Mouse (Mus musculus) limb, embryonic 10.5 days (tissue): ENCODE measurements around the gene Ccdc163. TPM values are rescaled to one million over a fixed set of nuclear protein-coding genes. Genes with fewer than 3 reads are reported as not detected.

Experiments used
- DNase-seq: peaks from one replicate; pipeline ENCODE4 v3.0.0-alpha.2; 2017; ENCODE audit warnings: low spot score
- H3K27ac ChIP-seq: fragments of 300-500 bp; sonication (generic); 2 replicates; pipeline ENCODE4 v1.5.1; 2016; ENCODE audit warnings: mild to moderate bottlenecking
- H3K27me3 ChIP-seq: fragments of 300-500 bp; sonication (generic); 2 replicates; pipeline ENCODE4 v1.6.1; 2016; ENCODE audit warnings: low read depth, mild to moderate bottlenecking; ENCODE audit not compliant: poor library complexity, severe bottlenecking
- H3K36me3 ChIP-seq: fragments of 300-500 bp; sonication (generic); 2 replicates; pipeline ENCODE4 v1.6.1; 2016; ENCODE audit warnings: mild to moderate bottlenecking, moderate library complexity
- H3K4me1 ChIP-seq: fragments of 300-500 bp; sonication (generic); 2 replicates; pipeline ENCODE4 v1.6.1; 2016
- H3K4me3 ChIP-seq: fragments of 300-500 bp; sonication (generic); 2 replicates; pipeline ENCODE4 v1.5.1; 2016; ENCODE audit warnings: mild to moderate bottlenecking, moderate library complexity
- H3K9me3 ChIP-seq: fragments of 300-500 bp; sonication (generic); replicated peaks from 2 replicates; pipeline ENCODE4 v1.6.1; 2016; ENCODE audit warnings: mild to moderate bottlenecking
- WGBS: fragments of 180-500 bp; shearing (Covaris S2); methylation state at CpG from one replicate; pipeline ENCODE4 v1.1.7; 2016; 5-methylcytosine and 5-hydroxymethylcytosine counted together
- polyA plus RNA-seq: library from polyadenylated mRNA; unstranded; fragments of >200 nt; fragmentation: Nextera tagmentation; extraction: Ambion mirVana; gene quantifications from 2 replicates; pipeline ENCODE4 v1.2.1, GENCODE M21; 2016

Gene Ccdc163
- polyA plus RNA-seq, 1 experiment from 2014 or later, result 36.3 TPM

DNA sequence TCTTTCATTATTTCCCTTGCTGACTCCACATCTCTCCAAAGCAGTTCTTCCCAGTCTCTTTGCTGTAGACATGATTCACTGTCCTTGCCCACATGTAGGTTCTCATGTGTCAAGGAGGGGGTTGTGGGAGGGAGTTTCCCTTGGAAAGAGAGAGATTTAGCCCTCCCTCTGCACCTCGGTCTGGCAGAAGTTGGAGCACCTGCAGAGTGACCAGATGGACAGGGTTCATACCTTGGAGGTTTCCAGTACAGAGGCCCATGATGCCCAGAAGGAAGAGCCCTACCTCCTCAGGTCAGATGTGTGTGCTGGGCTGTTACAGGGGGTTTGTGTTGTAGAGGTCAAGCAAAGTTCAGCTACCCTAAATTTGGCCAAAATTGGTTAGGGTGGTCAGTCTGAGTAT lies 4.2 kb downstream of the Ccdc163 start:
- Histone ChIP-seq H3K9me3 (no peaks in the 10 kb centered on the region), H3K4me1 (peaks cover 11% of the 10 kb centered on the region), H3K27me3 (no peaks in the 10 kb centered on the region), H3K4me3 (no peak overlapping the region), H3K36me3 (peaks cover 33% of the 10 kb centered on the region), H3K27ac (no peak overlapping the region)
- no peak for DNase-seq
- 79% methylated on average over 1 of the region's 1 CpGs for WGBS

DNA sequence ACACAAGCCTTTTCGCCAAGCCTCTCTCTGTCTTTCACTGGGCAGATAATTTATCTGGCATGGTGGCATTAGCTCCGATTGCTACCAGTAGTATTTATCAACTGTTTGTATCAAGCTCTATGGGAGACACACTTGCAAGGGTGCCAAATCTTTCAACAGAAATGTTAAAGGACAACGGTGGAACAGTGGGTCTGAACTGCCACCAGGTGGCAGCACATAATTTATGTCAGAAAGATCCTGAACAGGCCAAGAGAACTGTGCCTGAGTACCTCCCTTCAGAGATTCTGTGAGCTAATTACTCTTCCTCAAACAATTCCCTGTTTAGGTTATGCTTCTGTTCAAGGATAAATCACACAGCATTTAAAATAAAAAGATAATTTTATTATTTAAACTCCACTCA lies 11.1 kb downstream of the Ccdc163 start:
- Histone ChIP-seq H3K4me1 (peaks cover 23% of the 10 kb centered on the region), H3K36me3 (peaks cover 20% of the 10 kb centered on the region), H3K27me3 (no peaks in the 10 kb centered on the region), H3K4me3 (no peak overlapping the region), H3K27ac (no peak overlapping the region), H3K9me3 (no peaks in the 10 kb centered on the region)
- 24% methylated on average over 3 of the region's 3 CpGs for WGBS
- peak; percentile 71 for DNase-seq

DNA sequence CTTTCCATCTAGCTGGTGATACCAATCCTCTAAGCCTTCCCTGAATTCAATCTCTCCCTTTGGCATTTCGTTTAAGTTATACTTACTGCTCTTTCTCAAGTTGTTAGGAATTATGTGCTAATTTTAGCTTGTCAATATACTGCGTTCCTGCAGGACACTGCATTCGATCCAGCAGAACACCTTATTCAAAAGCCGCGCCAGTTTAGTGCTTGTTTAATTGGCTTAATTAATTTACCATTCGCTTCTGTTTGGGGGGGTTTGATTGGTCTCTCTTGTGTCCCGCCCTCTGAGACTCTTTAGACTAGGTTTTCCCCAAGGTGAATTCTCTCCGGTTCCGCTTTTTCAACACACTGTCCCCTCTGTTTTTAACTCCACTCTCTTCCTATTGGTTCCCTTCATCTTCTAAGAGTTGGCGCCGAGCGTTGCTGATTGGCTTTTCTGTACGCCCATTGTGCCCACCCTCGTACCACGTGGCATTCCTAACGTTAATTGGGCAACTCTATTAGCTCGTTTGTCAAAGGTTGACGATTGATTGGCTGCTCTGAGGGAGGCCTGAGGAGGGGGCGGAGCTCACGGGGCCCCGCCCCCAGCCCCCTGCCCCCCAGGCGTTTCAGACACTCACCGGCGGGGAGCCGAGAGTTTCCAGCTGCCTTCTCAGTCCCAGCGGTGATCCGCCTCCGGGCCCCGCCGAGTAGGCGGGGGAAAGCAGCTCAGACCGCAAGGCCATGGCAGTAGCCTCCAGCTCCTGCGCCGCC lies 12.2 kb downstream of the Ccdc163 start, which contains the start of gene Tesk2:
TSS of gene Tesk2 (plus strand) at position 606 of the 755 bp plus-strand sequence.
- Histone ChIP-seq H3K27ac (peak within 1 kb of the TSS; percentile 91), H3K27me3 (no peaks in the 10 kb centered on the region), H3K4me1 (peaks cover 23% of the 10 kb centered on the region), H3K36me3 (peaks cover 10% of the 10 kb centered on the region), H3K9me3 (no peaks in the 10 kb centered on the region), H3K4me3 (peak within 1 kb of the TSS; percentile 87)
- under 1% methylated on average over 34 of the region's 34 CpGs for WGBS
- DNase-seq, result peak; percentile 92

DNA sequence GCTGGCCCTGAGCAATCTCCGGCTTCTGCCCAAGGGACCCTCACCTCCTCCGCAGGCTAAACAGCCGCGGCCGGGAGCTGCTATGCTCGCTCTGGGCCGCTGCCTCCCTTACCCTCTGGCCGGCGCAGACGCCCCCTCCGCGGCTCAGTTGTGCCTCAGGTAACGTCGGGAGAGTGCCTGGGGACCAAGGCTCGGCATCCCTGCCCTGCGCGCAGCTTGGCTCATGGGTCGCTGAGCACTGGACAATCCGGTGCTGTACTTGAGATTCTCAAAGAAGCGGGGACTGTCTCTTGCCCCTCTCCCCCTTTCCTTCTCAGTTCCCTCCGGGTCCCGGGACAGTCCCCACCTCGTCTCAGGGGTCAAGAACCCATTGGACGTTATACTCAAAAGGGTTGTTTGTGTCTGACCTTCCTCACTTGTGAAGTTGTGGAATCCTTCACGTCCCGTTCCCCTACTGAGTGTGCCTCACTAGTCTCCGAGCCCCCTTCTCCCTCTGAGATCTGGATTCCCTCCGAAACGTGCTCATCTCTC lies 12.9 kb downstream of the Ccdc163 start:
- Histone ChIP-seq H3K9me3 (no peaks in the 10 kb centered on the region), H3K36me3 (peaks cover 4% of the 10 kb centered on the region), H3K27ac (peak overlapping the region; percentile 91), H3K4me1 (peaks cover 23% of the 10 kb centered on the region), H3K4me3 (peak overlapping the region; percentile 87), H3K27me3 (no peaks in the 10 kb centered on the region)
- DNase-seq, result no peak
- WGBS, result under 1% methylated on average over 29 of the region's 29 CpGs

DNA sequence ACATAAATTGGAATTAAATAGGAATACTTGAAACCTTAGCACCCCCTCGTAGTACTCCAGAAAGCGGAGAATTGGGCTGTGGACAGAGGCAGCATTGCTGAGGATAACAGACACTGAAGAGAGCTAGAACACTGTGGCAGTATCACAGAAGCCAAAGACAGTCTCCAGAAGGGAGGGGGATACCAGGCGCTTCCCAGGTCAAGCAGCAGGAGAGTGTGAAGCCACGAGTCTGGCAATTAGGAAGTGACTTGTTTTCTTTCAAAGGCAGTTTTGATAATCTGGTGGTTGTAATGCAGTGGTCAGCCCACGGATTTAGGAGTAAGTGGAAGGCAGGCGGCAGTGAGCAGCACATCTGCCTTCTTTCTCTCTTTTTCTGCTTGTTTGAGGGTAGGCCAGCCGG lies 13.9 kb downstream of the Ccdc163 start:
- H3K4me3 ChIP-seq, result no peak overlapping the region
- WGBS, result 27% methylated on average over 7 of the region's 7 CpGs
- no peaks in the 10 kb centered on the region for H3K36me3 ChIP-seq
- H3K9me3 ChIP-seq, result no peaks in the 10 kb centered on the region
- peaks cover 23% of the 10 kb centered on the region for H3K4me1 ChIP-seq
- DNase-seq, result no peak
- H3K27me3 ChIP-seq, result no peaks in the 10 kb centered on the region
- H3K27ac ChIP-seq, result no peak overlapping the region

DNA sequence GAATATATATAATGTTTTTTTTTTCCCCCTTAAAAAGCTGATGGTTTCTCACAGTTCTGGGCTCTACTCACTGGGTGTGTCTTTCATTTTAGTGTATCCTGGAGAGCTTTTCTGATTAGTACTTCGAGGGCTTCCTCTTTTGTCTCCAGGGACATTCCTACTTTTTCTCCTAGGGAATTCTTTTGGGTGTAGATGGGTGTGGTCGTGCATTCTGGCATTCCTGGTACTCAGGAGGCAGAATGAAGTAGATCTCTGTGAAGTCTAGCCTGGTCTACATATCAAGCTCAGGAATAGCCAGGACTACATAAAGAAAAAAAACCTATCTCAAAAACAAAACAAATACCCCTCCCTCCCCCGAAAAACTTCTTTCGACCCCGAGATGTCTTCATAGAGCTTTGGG lies 17.1 kb downstream of the Ccdc163 start:
- Histone ChIP-seq H3K27me3 (no peaks in the 10 kb centered on the region), H3K4me3 (no peak overlapping the region), H3K9me3 (no peaks in the 10 kb centered on the region), H3K27ac (no peak overlapping the region), H3K4me1 (peaks cover 15% of the 10 kb centered on the region), H3K36me3 (no peaks in the 10 kb centered on the region)
- no peak for DNase-seq
- WGBS, result 90% methylated on average over 5 of the region's 5 CpGs

DNA sequence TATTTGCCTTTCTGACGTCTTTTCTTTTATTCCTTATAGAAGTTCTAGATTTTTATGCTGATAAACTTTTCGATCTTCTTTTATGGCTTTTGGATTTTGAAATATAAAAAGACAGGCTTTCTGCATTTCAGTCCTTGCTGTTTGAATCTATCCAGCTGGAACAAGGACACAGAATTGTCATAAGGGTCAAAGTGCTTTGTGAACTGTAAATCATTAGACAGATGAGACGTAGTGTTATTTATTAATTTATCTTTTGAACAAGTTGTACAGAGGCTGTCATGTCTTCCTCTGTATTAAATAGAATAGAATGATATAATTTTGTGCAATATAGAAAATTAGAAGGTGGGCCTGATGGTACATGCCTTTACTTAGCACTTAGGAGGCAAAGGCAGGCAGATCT lies 19.1 kb downstream of the Ccdc163 start:
- no peak for DNase-seq
- H3K36me3 ChIP-seq, result no peaks in the 10 kb centered on the region
- H3K4me3 ChIP-seq, result no peak overlapping the region
- no peaks in the 10 kb centered on the region for H3K9me3 ChIP-seq
- no peak overlapping the region for H3K27ac ChIP-seq
- 86% methylated on average over 3 of the region's 3 CpGs for WGBS
- no peaks in the 10 kb centered on the region for H3K27me3 ChIP-seq
- H3K4me1 ChIP-seq, result peaks cover 1% of the 10 kb centered on the region

DNA sequence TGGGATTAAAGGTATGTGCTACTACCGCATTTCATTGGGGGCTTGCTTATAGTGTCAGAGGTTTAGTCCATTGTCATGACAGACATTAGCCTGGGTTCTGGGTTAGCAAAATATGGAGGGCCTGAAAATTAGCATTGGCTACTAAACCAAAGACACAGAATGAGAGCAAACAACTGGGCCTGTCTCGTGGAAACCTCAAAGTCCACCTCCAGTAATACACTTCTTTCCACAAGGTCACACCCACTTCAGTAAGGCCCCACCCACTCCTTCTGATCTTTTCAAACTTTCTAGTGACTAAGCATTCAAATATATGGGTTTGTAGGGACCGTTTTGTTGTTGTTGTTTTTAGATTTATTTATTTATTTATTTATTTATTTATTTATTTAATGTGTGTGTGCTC lies 21.2 kb downstream of the Ccdc163 start:
- no peak overlapping the region for H3K4me3 ChIP-seq
- no peaks in the 10 kb centered on the region for H3K36me3 ChIP-seq
- WGBS, result 88% methylated on average over 3 of the region's 3 CpGs
- H3K9me3 ChIP-seq, result no peaks in the 10 kb centered on the region
- no peak overlapping the region for H3K27ac ChIP-seq
- no peak for DNase-seq
- no peaks in the 10 kb centered on the region for H3K27me3 ChIP-seq
- no peaks in the 10 kb centered on the region for H3K4me1 ChIP-seq

DNA sequence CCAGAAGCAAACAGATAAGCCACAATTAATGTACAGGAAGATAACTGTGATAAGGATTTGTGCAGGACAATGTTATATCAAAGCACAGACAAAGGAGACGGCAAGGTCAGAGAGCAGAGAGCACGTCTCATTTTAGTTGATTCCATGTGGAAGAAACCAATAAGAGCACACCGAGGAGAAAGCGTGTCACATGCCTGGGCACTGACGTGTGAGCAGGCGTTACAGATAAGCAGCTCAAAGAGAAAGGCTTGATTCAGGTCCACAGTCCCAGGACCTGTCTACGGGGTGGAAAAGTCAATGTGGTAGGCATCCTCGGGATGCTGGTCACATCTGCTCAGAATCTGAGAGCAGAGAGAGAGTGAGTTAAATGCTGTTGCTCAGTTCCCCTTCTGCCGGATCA lies 22.8 kb downstream of the Ccdc163 start:
- Histone ChIP-seq H3K4me3 (no peak overlapping the region), H3K36me3 (no peaks in the 10 kb centered on the region), H3K27ac (no peak overlapping the region), H3K4me1 (no peaks in the 10 kb centered on the region), H3K9me3 (no peaks in the 10 kb centered on the region), H3K27me3 (no peaks in the 10 kb centered on the region)
- WGBS, result 89% methylated on average over 9 of the region's 9 CpGs
- no peak for DNase-seq

DNA sequence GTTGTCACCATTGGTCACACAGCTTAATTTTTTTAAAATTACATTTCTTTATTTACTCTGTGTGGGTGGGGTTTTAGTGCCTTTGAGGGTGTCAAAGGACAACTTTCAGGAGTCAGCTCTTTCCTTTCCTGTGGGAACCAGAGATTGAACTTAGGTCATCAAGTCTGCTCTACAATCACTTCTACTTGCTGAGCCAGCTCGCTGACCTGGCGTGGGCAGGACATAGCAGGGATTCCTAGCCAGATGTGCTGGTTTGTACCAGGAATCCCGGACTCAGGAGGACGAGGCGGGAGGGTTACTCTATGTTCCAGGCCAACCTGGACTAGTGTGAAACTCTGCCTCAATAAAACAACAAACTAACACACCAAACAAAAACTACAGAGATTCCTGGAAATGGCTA lies 24.0 kb downstream of the Ccdc163 start:
- 83% methylated on average over 5 of the region's 5 CpGs for WGBS
- H3K9me3 ChIP-seq, result no peaks in the 10 kb centered on the region
- no peaks in the 10 kb centered on the region for H3K4me1 ChIP-seq
- H3K27ac ChIP-seq, result no peak overlapping the region
- H3K27me3 ChIP-seq, result no peaks in the 10 kb centered on the region
- no peak overlapping the region for H3K4me3 ChIP-seq
- DNase-seq, result no peak
- H3K36me3 ChIP-seq, result no peaks in the 10 kb centered on the region

DNA sequence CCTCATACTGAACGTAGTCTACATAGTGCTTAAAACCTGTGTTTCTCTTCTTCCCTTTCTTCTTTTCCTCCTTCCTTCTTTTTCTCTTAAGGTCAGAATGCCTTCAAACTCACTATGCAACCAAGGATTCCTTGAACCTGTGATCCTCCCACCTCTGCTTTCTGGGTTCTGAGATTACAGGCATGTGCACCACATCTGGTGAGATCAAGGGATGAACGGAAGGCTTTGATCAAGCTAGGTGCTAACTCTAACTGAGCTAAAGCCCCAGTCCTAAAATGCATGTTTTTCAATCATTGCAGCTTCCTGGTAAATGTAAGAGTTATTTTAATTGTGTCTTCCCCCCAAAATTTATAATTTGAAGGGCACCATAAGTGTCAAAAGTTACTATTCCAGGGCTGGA lies 26.7 kb downstream of the Ccdc163 start:
- no peak for DNase-seq
- no peaks in the 10 kb centered on the region for H3K4me1 ChIP-seq
- no peaks in the 10 kb centered on the region for H3K36me3 ChIP-seq
- no peak overlapping the region for H3K4me3 ChIP-seq
- H3K27ac ChIP-seq, result no peak overlapping the region
- 81% methylated on average over 2 of the region's 2 CpGs for WGBS
- H3K27me3 ChIP-seq, result no peaks in the 10 kb centered on the region
- H3K9me3 ChIP-seq, result no peaks in the 10 kb centered on the region

DNA sequence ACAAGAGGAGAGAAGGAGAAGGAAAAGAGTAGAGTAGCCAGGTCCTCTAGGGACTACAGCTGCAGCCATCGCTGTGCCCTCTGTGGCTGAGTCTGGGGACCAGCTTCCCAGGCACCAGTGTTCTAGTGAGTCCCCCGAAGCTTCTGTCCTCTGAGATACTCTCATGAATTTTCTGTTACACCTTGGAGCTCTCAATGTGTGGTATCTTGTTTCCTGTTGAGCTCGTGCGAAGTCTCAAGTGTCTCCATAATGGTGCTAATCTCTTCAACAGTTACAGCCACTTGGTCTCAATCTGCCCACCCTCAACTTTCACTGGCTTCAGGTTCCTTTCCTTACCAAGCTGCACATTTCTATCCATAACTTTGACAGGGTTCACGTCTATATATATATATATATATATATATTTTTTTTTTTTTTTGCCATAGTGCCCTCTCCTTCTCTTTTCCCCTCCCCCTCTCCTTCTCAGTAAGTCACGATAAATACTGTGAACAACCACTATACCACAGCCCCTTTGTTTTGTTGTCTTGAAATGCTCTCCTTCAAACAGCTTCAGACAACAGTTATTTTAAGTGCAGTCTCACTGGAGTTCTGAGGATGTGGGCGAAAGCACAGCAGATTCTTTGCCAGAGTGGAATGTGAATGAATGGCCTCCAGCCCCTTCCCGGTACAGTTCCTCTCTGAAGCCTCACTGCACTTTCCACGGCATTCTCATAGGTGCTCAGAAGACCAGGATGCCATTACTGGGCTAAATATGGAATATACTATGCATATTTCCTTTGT lies 30.9 kb downstream of the Ccdc163 start:
- no peaks in the 10 kb centered on the region for H3K4me1 ChIP-seq
- peaks cover 4% of the 10 kb centered on the region; the same call in 1 of the 2 replicates for H3K36me3 ChIP-seq
- no peaks in the 10 kb centered on the region for H3K27me3 ChIP-seq
- 84% methylated on average over 9 of the region's 9 CpGs for WGBS
- no peak for DNase-seq
- no peaks in the 10 kb centered on the region for H3K9me3 ChIP-seq
- no peak overlapping the region for H3K27ac ChIP-seq
- no peak overlapping the region for H3K4me3 ChIP-seq

DNA sequence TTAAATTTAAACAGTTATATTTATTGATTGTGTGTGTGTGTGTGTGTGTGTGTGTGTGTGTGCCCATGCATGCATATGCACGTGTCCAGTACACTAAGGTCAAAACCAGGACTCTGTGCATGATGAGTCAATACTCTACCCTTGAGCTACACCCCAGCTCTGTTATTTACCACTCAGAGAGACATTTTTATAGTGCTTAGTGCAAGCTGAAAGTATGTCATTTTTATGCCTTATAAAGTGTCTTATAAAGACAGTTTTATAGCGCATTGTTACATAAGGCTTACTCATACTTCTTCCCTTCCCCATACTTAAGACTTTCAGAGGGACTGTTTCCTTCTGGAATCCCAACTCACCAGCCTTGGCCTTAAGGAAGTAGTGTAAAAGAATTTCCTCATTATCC lies 41.4 kb downstream of the Ccdc163 start:
- DNase-seq, result no peak
- WGBS, result 80% methylated on average over 2 of the region's 2 CpGs
- no peak overlapping the region for H3K27ac ChIP-seq
- H3K27me3 ChIP-seq, result no peaks in the 10 kb centered on the region
- H3K9me3 ChIP-seq, result no peaks in the 10 kb centered on the region
- H3K4me3 ChIP-seq, result no peak overlapping the region
- no peaks in the 10 kb centered on the region for H3K36me3 ChIP-seq
- H3K4me1 ChIP-seq, result no peaks in the 10 kb centered on the region
